Mouse (Mus musculus) small intestine, adult 10 weeks (tissue): ENCODE data around the gene Defb36. TPM values are rescaled to one million over a fixed set of nuclear protein-coding genes. Genes with fewer than 3 reads are reported as not detected.

ENCODE experiments used
- polyA plus RNA-seq: library from polyadenylated mRNA; stranded (reverse); fragments of 350-450 nt; fragmentation: Illumina TruSeq; extraction: RNeasy Lipid Tissue Mini Kit (QIAGEN cat#74804); gene quantifications from one replicate; pipeline ENCODE4 v1.2.3, GENCODE M21; 2014; ENCODE audit warnings: low replicate concordance

Defb36 gene
- not detected for polyA plus RNA-seq

GRCm38 (mm10) chr2:152604057-152604456 is at the start of gene Defb36:
Gene Defb36 (plus strand): TSS chr2:152604327.

GRCm38 (mm10) chr2:152569038-152569437 is 35.1 kb upstream of the Defb36 start, which contains the start of gene Gm17416:
Gene Gm17416 (plus strand): TSS chr2:152569338.

GRCm38 (mm10) chr2:152572114-152572794 is 31.9 kb upstream of the Defb36 start, which contains the start of gene Defb21:
Gene Defb21 (plus strand): TSS chr2:152572744.

GRCm38 (mm10) chr2:152580107-152580506 is 24.0 kb upstream of the Defb36 start, which contains the start of gene Defb19:
Gene Defb19 (minus strand): TSS chr2:152580312.

GRCm38 (mm10) chr2:152599299-152599698 is 4.8 kb upstream of the Defb36 start, which contains the start of gene Defb45:
Gene Defb45 (minus strand): TSS chr2:152599399.

GRCm38 (mm10) chr2:152622953-152623352 is 18.8 kb downstream of the Defb36 start, which contains the start of gene Defb25:
Gene Defb25 (minus strand): TSS chr2:152623053.

GRCm38 (mm10) chr2:152626774-152627591 is 22.9 kb downstream of the Defb36 start, which contains the start of gene Rem1:
Gene Rem1 (plus strand): TSS chr2:152626951.

Other genes with a start within 250 kb of the Defb36 start
- gene Nrsn2, start 227.7 kb upstream of the Defb36 start, polyA plus RNA-seq = not detected
- 0.11 TPM for gene Sox12, start 206.3 kb upstream of the Defb36 start, polyA plus RNA-seq
- 0.82 TPM for gene Zcchc3, start 189.3 kb upstream of the Defb36 start, polyA plus RNA-seq
- not detected for gene 6820408C15Rik, start 188.7 kb upstream of the Defb36 start, polyA plus RNA-seq
- gene Defb23, start 139.7 kb upstream of the Defb36 start, polyA plus RNA-seq = not detected
- gene Defb20, start 127.3 kb upstream of the Defb36 start, polyA plus RNA-seq = not detected
- gene Defb22, start 114.2 kb upstream of the Defb36 start, polyA plus RNA-seq = not detected
- not detected for gene Defb26, start 92.6 kb upstream of the Defb36 start, polyA plus RNA-seq
- not detected for gene Defb28, start 86.1 kb upstream of the Defb36 start, polyA plus RNA-seq
- not detected for gene Defb29, start 64.2 kb upstream of the Defb36 start, polyA plus RNA-seq
- not detected for gene Gm17416, start 35.0 kb upstream of the Defb36 start, polyA plus RNA-seq
- not detected for gene Defb21, start 31.6 kb upstream of the Defb36 start, polyA plus RNA-seq
- gene Defb19, start 24.0 kb upstream of the Defb36 start, polyA plus RNA-seq = not detected
- gene Defb45, start 4.9 kb upstream of the Defb36 start, polyA plus RNA-seq = not detected
- not detected for gene Defb25, start 18.7 kb downstream of the Defb36 start, polyA plus RNA-seq
- gene Rem1, start 22.6 kb downstream of the Defb36 start, polyA plus RNA-seq = 0.26 TPM
- 11.7 TPM for gene H13, start 65.1 kb downstream of the Defb36 start, polyA plus RNA-seq
- 15.6 TPM for gene Mcts2, start 82.7 kb downstream of the Defb36 start, polyA plus RNA-seq
- 52.8 TPM for gene Id1, start 131.9 kb downstream of the Defb36 start, polyA plus RNA-seq
- gene Cox4i2, start 149.8 kb downstream of the Defb36 start, polyA plus RNA-seq = not detected
- 8.1 TPM for gene Bcl2l1, start 227.4 kb downstream of the Defb36 start, polyA plus RNA-seq
- gene Tpx2, start 243.6 kb downstream of the Defb36 start, polyA plus RNA-seq = 13.3 TPM